Mouse (Mus musculus): ENCODE results near the gene Oprd1. TPM values are rescaled to one million over a fixed set of nuclear protein-coding genes. Genes with fewer than 3 reads are reported as not detected.

Oprd1 gene
- total RNA-seq, 2 experiments from 2014 or later, result 0.07 TPM

Other genes with a start within 250 kb of the Oprd1 start
- gene Tmem200b, start 222.7 kb downstream of the Oprd1 start, total RNA-seq (2021), result 1 to 10 TPM; 1.3 to 3.2 TPM
- under 1 TPM in 1 of 2 experiments, not detected in 1; 0.09 TPM for gene Gm10300, start 69.8 kb downstream of the Oprd1 start, total RNA-seq (2021)
- gene Epb41, start 69.2 kb downstream of the Oprd1 start, total RNA-seq (2021), result 100 to 1,000 TPM; 108 to 134 TPM
- gene Ythdf2, start 67.8 kb upstream of the Oprd1 start, total RNA-seq (2021), result 10 to 100 TPM; 29.7 to 29.8 TPM
- 1 to 10 TPM; 6.7 to 8.0 TPM for gene Gmeb1, start 117.1 kb upstream of the Oprd1 start, total RNA-seq (2021)
- gene Taf12, start 129.9 kb upstream of the Oprd1 start, total RNA-seq (2021), result 10 to 100 TPM; 34.4 to 37.3 TPM
- gene Rab42, start 158.9 kb upstream of the Oprd1 start, total RNA-seq (2021), result under 1 TPM in 1 of 2 experiments, not detected in 1; 0.31 TPM
- 10 to 100 TPM in 1 of 2 experiments, 1 to 10 TPM in 1; 9.9 to 11.4 TPM for gene Trnau1ap, start 185.1 kb upstream of the Oprd1 start, total RNA-seq (2021)
- 1 to 10 TPM; 5.6 to 7.7 TPM for gene Rcc1, start 209.1 kb upstream of the Oprd1 start, total RNA-seq (2021)